ENCODE assay signal across 8 mouse cellular contexts in the genomic region with DNA sequence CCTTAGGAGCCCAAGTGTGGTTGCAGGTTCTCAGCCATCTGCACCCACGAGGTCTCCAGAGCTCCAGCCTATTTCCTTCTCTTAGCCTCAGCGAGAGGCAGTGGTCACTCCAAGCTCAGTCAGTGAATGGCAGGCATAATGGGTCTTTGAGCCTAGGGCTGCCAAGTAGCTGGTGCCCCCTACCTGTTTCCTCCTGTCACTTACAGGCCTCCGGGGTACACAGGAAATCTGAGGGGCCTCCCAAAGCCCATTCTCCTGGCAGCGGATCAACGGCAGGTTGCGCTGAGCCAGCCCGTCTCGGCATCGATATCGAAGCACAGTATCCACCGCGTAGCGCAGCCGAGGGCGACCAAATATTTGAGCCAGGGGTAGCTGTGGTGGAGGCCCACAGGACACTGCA. TPM values are rescaled to one million over a fixed set of nuclear protein-coding genes. Genes with fewer than 3 reads are reported as not detected.
DNase-seq lines count a peak whose midpoint lies in the region; ATAC-seq and TF ChIP-seq lines count a peak whose summit lies in the region.

No protein-coding gene starts in this region.

- peak overlapping the region; percentile 52 for H3K9ac ChIP-seq in limb, embryonic 14.5 days (ENCODE audit: low read depth, low read length, severe bottlenecking)

- WGBS in limb, embryonic 14.5 days: 12% methylated on average over 15 of the region's 15 CpGs

- TF ChIP-seq POLR2A in limb, embryonic 14.5 days (IDR thresholded peaks at IDR 0.05; ENCODE audit: borderline replicate concordance, extremely low read depth, insufficient read depth, insufficient read length): no peak

- H3K27me3 ChIP-seq in limb, embryonic 14.5 days (ENCODE audit: control insufficient read depth, insufficient read depth, low read length): peaks cover 26% of the 10 kb centered on the region; the same call in 1 of the 2 replicates

- no peak for ATAC-seq in limb, embryonic 14.5 days (ENCODE audit: low FRiP score, low read depth)

- H3K9me3 ChIP-seq in limb, embryonic 14.5 days (ENCODE audit: control insufficient read depth, low read length): no peaks in the 10 kb centered on the region

- peak overlapping the region; percentile 39 for H3K4me3 ChIP-seq in limb, embryonic 14.5 days (replicated peaks; ENCODE audit: low read length)

- H3K36me3 ChIP-seq in limb, embryonic 14.5 days (ENCODE audit: control insufficient read depth, insufficient read depth, low read length): no peaks in the 10 kb centered on the region

- H3K4me1 ChIP-seq in limb, embryonic 14.5 days (ENCODE audit: control insufficient read depth, insufficient read depth, low read length): peaks cover 40% of the 10 kb centered on the region

- H3K4me2 ChIP-seq in limb, embryonic 14.5 days (replicated peaks; ENCODE audit: low read depth, low read length, severe bottlenecking): peak overlapping the region; percentile 82

- no peak overlapping the region for H3K27ac ChIP-seq in limb, embryonic 14.5 days (replicated peaks; ENCODE audit: low read depth, low read length)

- peak; percentile 28 for DNase-seq in embryo, embryonic 10 days (ENCODE audit: low spot score)
- no peak for DNase-seq in embryo, embryonic 9.5 days (ENCODE audit: extremely low spot score)
- peak; percentile 52 for DNase-seq in retina, embryonic 14.5 days (ENCODE audit: low spot score)
- no peak for DNase-seq in retina, postnatal 1 day
- no peak for DNase-seq in limb, embryonic 14.5 days (ENCODE audit: low spot score)
- DNase-seq in thymus, postnatal 0 days (ENCODE audit: low spot score): peak; percentile 71
- no peak for DNase-seq in right cerebral cortex, postnatal 36 days (ENCODE audit: low spot score in 2 of 2)
- no peak for DNase-seq in urinary bladder, postnatal 4 days (ENCODE audit: low spot score in 2 of 2)

RNA-seq across cellular contexts. Expression of a gene that starts 12.0 kb away (rescaled TPM):
- polyA plus RNA-seq in limb, embryonic 14.5 days (2012; rRNA removed): 1.6 and 1.8 TPM in 2 replicates
- polyA plus RNA-seq in limb, embryonic 14.5 days (2014; fragmentation: Nextera tagmentation; extraction: Ambion mirVana): 0.39 and 0.41 TPM in 2 replicates
- 0.23 and 0.27 TPM in 2 replicates for polyA plus RNA-seq in thymus, postnatal 0 days (2015; fragmentation: Nextera tagmentation; extraction: Ambion mirVana)

RNA-seq across cellular contexts. Expression of a gene that starts 17.2 kb away (rescaled TPM):
- 28.4 and 36.0 TPM in 2 replicates for polyA plus RNA-seq in limb, embryonic 14.5 days (2012; rRNA removed)
- polyA plus RNA-seq in limb, embryonic 14.5 days (2014; fragmentation: Nextera tagmentation; extraction: Ambion mirVana): 24.5 and 28.7 TPM in 2 replicates
- polyA plus RNA-seq in thymus, postnatal 0 days (2015; fragmentation: Nextera tagmentation; extraction: Ambion mirVana): 3.2 and 4.5 TPM in 2 replicates

RNA-seq across cellular contexts. Expression of a gene that starts 39.3 kb away (rescaled TPM):
- 0.29 and 0.63 TPM in 2 replicates for polyA plus RNA-seq in limb, embryonic 14.5 days (2012; rRNA removed)
- 0.15 and 0.22 TPM in 2 replicates for polyA plus RNA-seq in limb, embryonic 14.5 days (2014; fragmentation: Nextera tagmentation; extraction: Ambion mirVana)
- 0.16 TPM in 1 of 2 replicates, not detected in the other for polyA plus RNA-seq in thymus, postnatal 0 days (2015; fragmentation: Nextera tagmentation; extraction: Ambion mirVana)

RNA-seq across cellular contexts. Expression of a gene that starts 39.6 kb away (rescaled TPM):
- polyA plus RNA-seq in limb, embryonic 14.5 days (2012; rRNA removed): 176 and 192 TPM in 2 replicates
- 267 and 331 TPM in 2 replicates for polyA plus RNA-seq in limb, embryonic 14.5 days (2014; fragmentation: Nextera tagmentation; extraction: Ambion mirVana)
- 35.5 and 38.1 TPM in 2 replicates for polyA plus RNA-seq in thymus, postnatal 0 days (2015; fragmentation: Nextera tagmentation; extraction: Ambion mirVana)

RNA-seq across cellular contexts. Expression of a gene that starts 54.8 kb away (rescaled TPM):
- 8.3 and 16.2 TPM in 2 replicates for polyA plus RNA-seq in limb, embryonic 14.5 days (2012; rRNA removed)
- polyA plus RNA-seq in limb, embryonic 14.5 days (2014; fragmentation: Nextera tagmentation; extraction: Ambion mirVana): 29.7 and 30.2 TPM in 2 replicates
- 34.6 and 37.4 TPM in 2 replicates for polyA plus RNA-seq in thymus, postnatal 0 days (2015; fragmentation: Nextera tagmentation; extraction: Ambion mirVana)

Comparison
In these comparisons a context has a peak if more than half of its experiments do, and no peak if none do; other contexts are left out.
1. DNase-seq: peak in embryo, embryonic 10 days (single experiment), retina, embryonic 14.5 days (single experiment) and thymus, postnatal 0 days (single experiment); none in embryo, embryonic 9.5 days (single experiment), retina, postnatal 1 day (single experiment), limb, embryonic 14.5 days (single experiment), right cerebral cortex, postnatal 36 days (0 of 2) and urinary bladder, postnatal 4 days (0 of 2).